Comparison of ENCODE assay signal across 18 mouse cellular contexts in the genomic region with DNA sequence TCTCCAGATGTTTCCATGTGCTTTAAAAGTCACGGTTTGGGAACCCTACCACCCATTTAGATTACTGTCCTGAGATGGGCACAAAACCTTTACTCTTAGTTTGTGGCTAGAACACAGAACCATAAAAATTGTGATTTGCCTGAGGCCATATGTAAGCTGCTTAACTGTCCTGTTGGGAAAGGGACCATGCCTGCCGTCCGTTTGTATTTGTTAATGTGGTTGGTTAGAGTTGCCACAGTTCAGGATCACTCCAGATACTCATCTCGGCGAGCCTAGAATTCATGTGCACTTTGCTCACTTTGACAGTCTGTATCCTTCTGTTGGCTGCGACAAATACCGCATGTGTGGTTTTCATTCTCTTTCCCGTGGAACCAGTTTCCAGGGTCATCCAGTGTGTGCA. TPM values are rescaled to one million over a fixed set of nuclear protein-coding genes. Genes with fewer than 3 reads are reported as not detected.
DNase-seq lines count a peak whose midpoint lies in the region; ATAC-seq and TF ChIP-seq lines count a peak whose summit lies in the region.
"Had no signal": no experiment of that assay in that cellular context is flagged by ENCODE, and none has a peak within 500 bp of the region (broad histone marks: within the 10 kb centered on the region; RNA-seq: fewer than 3 reads in every experiment).

No protein-coding gene starts in this region.

- H3K4me3 ChIP-seq in hindbrain, embryonic 13.5 days = no peak overlapping the region
- H3K4me3 ChIP-seq in hindbrain, embryonic 16.5 days (ENCODE audit: low read length) = no peak overlapping the region
- H3K4me3 ChIP-seq in midbrain, embryonic 16.5 days (ENCODE audit: low read depth, low read length) = no peak overlapping the region
- no peak overlapping the region for H3K4me3 ChIP-seq in midbrain, embryonic 14.5 days (replicated peaks; ENCODE audit: low read depth, low read length)
- no peak overlapping the region for H3K4me3 ChIP-seq in liver, embryonic 14.5 days (ENCODE audit: insufficient read depth in 1 of 2, low read depth in 2 of 2, low read length in 2 of 2)

- H3K4me2 ChIP-seq in hindbrain, embryonic 13.5 days = peak overlapping the region; percentile 76; the same call in 1 of the 2 replicates
- H3K4me2 ChIP-seq in hindbrain, embryonic 16.5 days (ENCODE audit: low read length) = no peak overlapping the region
- no peak overlapping the region for H3K4me2 ChIP-seq in midbrain, embryonic 16.5 days (ENCODE audit: low read length)
- no peak overlapping the region; the same call in 1 of the 2 replicates for H3K4me2 ChIP-seq in midbrain, embryonic 14.5 days (ENCODE audit: low read length)
- peak overlapping the region; percentile 80 for H3K4me2 ChIP-seq in liver, embryonic 14.5 days (ENCODE audit: low read depth)

- H3K27ac ChIP-seq in hindbrain, embryonic 13.5 days = no peak overlapping the region
- no peak overlapping the region for H3K27ac ChIP-seq in hindbrain, embryonic 16.5 days (ENCODE audit: low read depth, low read length)
- no peak overlapping the region for H3K27ac ChIP-seq in midbrain, embryonic 16.5 days (ENCODE audit: low read length)
- no peak overlapping the region for H3K27ac ChIP-seq in midbrain, embryonic 14.5 days (replicated peaks; ENCODE audit: low read depth, low read length)
- H3K27ac ChIP-seq in liver, embryonic 14.5 days = no peak overlapping the region
- H3K27ac ChIP-seq: heart, embryonic 10.5 days; hindbrain, embryonic 15.5 days had no signal

- DNase-seq in midbrain, embryonic 14.5 days = no peak
- no peak for DNase-seq in liver, embryonic 14.5 days (ENCODE audit: low read depth in 3 of 3, low spot score in 3 of 3)
- DNase-seq in left cerebral cortex, adult 18-20 months (ENCODE audit: low spot score in 2 of 2) = no peak
- no peak for DNase-seq in lung, adult 18-20 months
- DNase-seq: B cell, adult 2 months; cerebellum, adult 9-10 months; heart, postnatal 10 days; kidney, adult 9 months; kidney, postnatal 4 days; lung, embryonic 14.5 days; lung, postnatal 4 days; right cerebral cortex, adult 18-20 months; thymus, postnatal 4 days had no signal

- no peak for TF ChIP-seq EP300 in liver, embryonic 14.5 days (IDR thresholded peaks at IDR 0.05; ENCODE audit: low read depth)

- no peaks in the 10 kb centered on the region for H3K27me3 ChIP-seq in hindbrain, embryonic 13.5 days
- no peaks in the 10 kb centered on the region for H3K27me3 ChIP-seq in hindbrain, embryonic 16.5 days (replicated peaks; ENCODE audit: control insufficient read depth, insufficient read depth, low read length)
- no peaks in the 10 kb centered on the region for H3K27me3 ChIP-seq in midbrain, embryonic 16.5 days (ENCODE audit: control insufficient read depth, insufficient read depth, low read depth, low read length)
- no peaks in the 10 kb centered on the region for H3K27me3 ChIP-seq in midbrain, embryonic 14.5 days (ENCODE audit: control insufficient read depth, insufficient read depth, low read length)
- H3K27me3 ChIP-seq in liver, embryonic 14.5 days (ENCODE audit: control insufficient read depth, insufficient read depth, low read length) = no peaks in the 10 kb centered on the region
- H3K27me3 ChIP-seq: hindbrain, embryonic 15.5 days had no signal

- no peak for ATAC-seq in hindbrain, embryonic 13.5 days (ENCODE audit: low FRiP score)
- no peak for ATAC-seq in hindbrain, embryonic 16.5 days
- ATAC-seq in midbrain, embryonic 16.5 days = no peak
- ATAC-seq in midbrain, embryonic 14.5 days (ENCODE audit: low FRiP score, low TSS enrichment) = no peak
- no peak for ATAC-seq in liver, embryonic 14.5 days (ENCODE audit: insufficient read depth)

- H3K4me1 ChIP-seq in hindbrain, embryonic 13.5 days (replicated peaks) = peaks cover 23% of the 10 kb centered on the region
- H3K4me1 ChIP-seq in hindbrain, embryonic 16.5 days (ENCODE audit: control insufficient read depth, insufficient read depth, low read depth, low read length) = peaks cover 11% of the 10 kb centered on the region
- H3K4me1 ChIP-seq in midbrain, embryonic 16.5 days (ENCODE audit: control insufficient read depth, insufficient read depth, low read length) = peaks cover 15% of the 10 kb centered on the region
- H3K4me1 ChIP-seq in midbrain, embryonic 14.5 days (ENCODE audit: control insufficient read depth, insufficient read depth, low read length) = peaks cover 10% of the 10 kb centered on the region
- H3K4me1 ChIP-seq in liver, embryonic 14.5 days (replicated peaks; ENCODE audit: control insufficient read depth in 2 of 2, insufficient read depth in 2 of 2, low read length in 1 of 2) = peaks cover 0 to 13% of the 10 kb centered on the region in 2 experiments; a peak in 2 of 4 replicates

- H3K9ac ChIP-seq in hindbrain, embryonic 13.5 days = no peak overlapping the region
- no peak overlapping the region for H3K9ac ChIP-seq in hindbrain, embryonic 16.5 days (ENCODE audit: low read depth, low read length)
- 0 out of 2 replicates have a peak overlapping the region, but pooled peaks have one; percentile 4 for H3K9ac ChIP-seq in midbrain, embryonic 16.5 days (ENCODE audit: low read depth, low read length)
- no peak overlapping the region for H3K9ac ChIP-seq in midbrain, embryonic 14.5 days (replicated peaks; ENCODE audit: low read length)
- no peak overlapping the region for H3K9ac ChIP-seq in liver, embryonic 14.5 days (replicated peaks)

- TF ChIP-seq CTCF in liver, embryonic 14.5 days (IDR thresholded peaks at IDR 0.05; ENCODE audit: low read depth) = no peak

- WGBS in hindbrain, embryonic 13.5 days = 76% methylated on average over 8 of the region's 8 CpGs
- 76% methylated on average over 8 of the region's 8 CpGs for WGBS in hindbrain, embryonic 16.5 days
- WGBS in midbrain, embryonic 16.5 days = 72% methylated on average over 8 of the region's 8 CpGs
- 67% methylated on average over 8 of the region's 8 CpGs for WGBS in midbrain, embryonic 14.5 days
- WGBS in liver, embryonic 14.5 days (ENCODE audit: insufficient replicate concordance) = 36% methylated on average over 8 of the region's 8 CpGs

- no peaks in the 10 kb centered on the region for H3K36me3 ChIP-seq in hindbrain, embryonic 13.5 days
- no peaks in the 10 kb centered on the region for H3K36me3 ChIP-seq in hindbrain, embryonic 16.5 days (ENCODE audit: control insufficient read depth, insufficient read depth, low read length)
- no peaks in the 10 kb centered on the region for H3K36me3 ChIP-seq in midbrain, embryonic 16.5 days (ENCODE audit: control insufficient read depth, insufficient read depth, low read length)
- no peaks in the 10 kb centered on the region for H3K36me3 ChIP-seq in midbrain, embryonic 14.5 days (ENCODE audit: control insufficient read depth, insufficient read depth, low read length)
- H3K36me3 ChIP-seq in liver, embryonic 14.5 days (replicated peaks; ENCODE audit: control insufficient read depth, insufficient read depth, low read depth) = no peaks in the 10 kb centered on the region
- H3K36me3 ChIP-seq: heart, embryonic 10.5 days; hindbrain, embryonic 15.5 days had no signal

- H3K9me3 ChIP-seq in hindbrain, embryonic 13.5 days = no peaks in the 10 kb centered on the region
- no peaks in the 10 kb centered on the region for H3K9me3 ChIP-seq in hindbrain, embryonic 16.5 days (ENCODE audit: control insufficient read depth, low read length)
- H3K9me3 ChIP-seq in midbrain, embryonic 16.5 days (replicated peaks; ENCODE audit: control insufficient read depth, low read length, poor library complexity, severe bottlenecking) = no peaks in the 10 kb centered on the region
- H3K9me3 ChIP-seq in midbrain, embryonic 14.5 days (ENCODE audit: control insufficient read depth, low read length) = no peaks in the 10 kb centered on the region
- H3K9me3 ChIP-seq in liver, embryonic 14.5 days (ENCODE audit: control insufficient read depth, low read length) = no peaks in the 10 kb centered on the region
- H3K9me3 ChIP-seq: heart, embryonic 10.5 days; hindbrain, embryonic 15.5 days had no signal

RNA-seq across cellular contexts. Expression of a gene that starts 1.8 kb away (rescaled TPM):
- 45.3 and 46.2 TPM in 2 replicates for polyA plus RNA-seq in hindbrain, embryonic 13.5 days (2015; fragmentation: Nextera tagmentation; extraction: Ambion mirVana)
- polyA plus RNA-seq in hindbrain, embryonic 16.5 days (2015; fragmentation: Nextera tagmentation; extraction: Ambion mirVana) = 57.8 and 59.0 TPM in 2 replicates
- 57.4 and 64.5 TPM in 2 replicates for polyA plus RNA-seq in midbrain, embryonic 16.5 days (2015; fragmentation: Nextera tagmentation; extraction: Ambion mirVana)
- 50.5 and 52.4 TPM in 2 replicates for polyA plus RNA-seq in midbrain, embryonic 14.5 days (2014; fragmentation: Nextera tagmentation; extraction: Ambion mirVana)
- 9.4 and 12.3 TPM in 2 replicates for polyA plus RNA-seq in liver, embryonic 14.5 days (2012; rRNA removed)
- 15.6 and 18.9 TPM in 2 replicates for polyA plus RNA-seq in liver, embryonic 14.5 days (2014; fragmentation: Nextera tagmentation; extraction: Ambion mirVana)
- 100 to 1,000 TPM in 1 of 2 experiments, 10 to 100 TPM in 1; 91.7 to 103 TPM for total RNA-seq in left cerebral cortex, adult 18-20 months (2021)

RNA-seq across cellular contexts. Expression of a gene that starts 29.9 kb away (rescaled TPM):
- polyA plus RNA-seq in hindbrain, embryonic 13.5 days (2015; fragmentation: Nextera tagmentation; extraction: Ambion mirVana) = 44.6 and 48.7 TPM in 2 replicates
- 39.0 and 40.2 TPM in 2 replicates for polyA plus RNA-seq in hindbrain, embryonic 16.5 days (2015; fragmentation: Nextera tagmentation; extraction: Ambion mirVana)
- polyA plus RNA-seq in midbrain, embryonic 16.5 days (2015; fragmentation: Nextera tagmentation; extraction: Ambion mirVana) = 39.4 and 41.0 TPM in 2 replicates
- polyA plus RNA-seq in midbrain, embryonic 14.5 days (2014; fragmentation: Nextera tagmentation; extraction: Ambion mirVana) = 43.4 and 43.5 TPM in 2 replicates
- polyA plus RNA-seq in liver, embryonic 14.5 days (2012; rRNA removed) = 7.7 and 8.0 TPM in 2 replicates
- polyA plus RNA-seq in liver, embryonic 14.5 days (2014; fragmentation: Nextera tagmentation; extraction: Ambion mirVana) = 6.3 and 7.5 TPM in 2 replicates
- 10 to 100 TPM in 1 of 2 experiments, 1 to 10 TPM in 1; 10.0 to 13.6 TPM for total RNA-seq in left cerebral cortex, adult 18-20 months (2021)

Comparison
In these comparisons a context has a peak if more than half of its experiments do, and no peak if none do; other contexts are left out.
1. H3K4me2 ChIP-seq: peak in hindbrain, embryonic 13.5 days (single experiment) and liver, embryonic 14.5 days (single experiment); none in hindbrain, embryonic 16.5 days (single experiment), midbrain, embryonic 16.5 days (single experiment) and midbrain, embryonic 14.5 days (single experiment).